Mouse (Mus musculus) lung, embryonic 14.5 days (tissue): ENCODE results near the gene Katnb1. TPM values are rescaled to one million over a fixed set of nuclear protein-coding genes. Genes with fewer than 3 reads are reported as not detected.
A peak's percentile ranks its signal among the peaks of the same experiment; 100 is the strongest.

Source experiments
- ATAC-seq: fragments of 200-750 bp; cut with Nextera tagmentation; 2 replicates; pipeline ENCODE4 v1.8.0; 2017; ENCODE audit warnings: mild to moderate bottlenecking, moderate TSS enrichment, moderate library complexity; ENCODE audit not compliant: insufficient read depth
- DNase-seq: peaks from one replicate; pipeline ENCODE4 v3.0.0-alpha.2; 2015
- H3K27ac ChIP-seq: fragments of 300-500 bp; sonication (generic); 2 replicates; pipeline ENCODE4 v1.5.1; 2014; ENCODE audit warnings: low read depth, mild to moderate bottlenecking, moderate library complexity
- H3K27me3 ChIP-seq: fragments of 300-500 bp; sonication (generic); 2 replicates; pipeline ENCODE4 v1.6.1; 2014; ENCODE audit warnings: low read length, control low read depth; ENCODE audit not compliant: insufficient read depth
- H3K36me3 ChIP-seq: fragments of 300-500 bp; sonication (generic); 2 replicates; pipeline ENCODE4 v1.6.1; 2014; ENCODE audit warnings: control low read depth; ENCODE audit not compliant: insufficient read depth
- H3K4me1 ChIP-seq: fragments of 300-500 bp; sonication (generic); 2 replicates; pipeline ENCODE4 v1.6.1; 2014; ENCODE audit warnings: antibody characterized with exemption, control low read depth; ENCODE audit not compliant: insufficient read depth
- H3K4me2 ChIP-seq: fragments of 300-500 bp; sonication (generic); 2 replicates; pipeline ENCODE4 v1.6.1; 2014; ENCODE audit warnings: mild to moderate bottlenecking
- H3K4me3 ChIP-seq: fragments of 300-500 bp; sonication (generic); 2 replicates; pipeline ENCODE4 v1.5.1; 2014; ENCODE audit warnings: low read depth, low read length
- H3K9ac ChIP-seq: fragments of 300-500 bp; sonication (generic); 2 replicates; pipeline ENCODE4 v1.6.1; 2014
- H3K9me3 ChIP-seq: fragments of 300-500 bp; sonication (generic); 2 replicates; pipeline ENCODE4 v1.6.1; 2016; ENCODE audit warnings: low read depth, low read length, control low read depth
- CTCF ChIP-seq: IDR thresholded peaks from 2 replicates; pipeline ENCODE4 v1.5.1; 2016; ENCODE audit warnings: antibody characterized with exemption, low read depth
- WGBS: fragments of 180-500 bp; shearing (Covaris S2); extraction: QIAGEN DNeasy Blood & Tissue Kit; methylation state at CpG from one replicate; pipeline ENCODE4 v1.1.7; 2014; 5-methylcytosine and 5-hydroxymethylcytosine counted together
- polyA plus RNA-seq: library from polyadenylated mRNA; unstranded; fragments of >200 nt; fragmentation: Nextera tagmentation; extraction: Ambion mirVana; gene quantifications from 2 replicates; pipeline ENCODE4 v1.2.1, GENCODE M21; 2014

The Katnb1 gene
- polyA plus RNA-seq, 1 experiment from 2014 or later: 23.1 TPM

DNA sequence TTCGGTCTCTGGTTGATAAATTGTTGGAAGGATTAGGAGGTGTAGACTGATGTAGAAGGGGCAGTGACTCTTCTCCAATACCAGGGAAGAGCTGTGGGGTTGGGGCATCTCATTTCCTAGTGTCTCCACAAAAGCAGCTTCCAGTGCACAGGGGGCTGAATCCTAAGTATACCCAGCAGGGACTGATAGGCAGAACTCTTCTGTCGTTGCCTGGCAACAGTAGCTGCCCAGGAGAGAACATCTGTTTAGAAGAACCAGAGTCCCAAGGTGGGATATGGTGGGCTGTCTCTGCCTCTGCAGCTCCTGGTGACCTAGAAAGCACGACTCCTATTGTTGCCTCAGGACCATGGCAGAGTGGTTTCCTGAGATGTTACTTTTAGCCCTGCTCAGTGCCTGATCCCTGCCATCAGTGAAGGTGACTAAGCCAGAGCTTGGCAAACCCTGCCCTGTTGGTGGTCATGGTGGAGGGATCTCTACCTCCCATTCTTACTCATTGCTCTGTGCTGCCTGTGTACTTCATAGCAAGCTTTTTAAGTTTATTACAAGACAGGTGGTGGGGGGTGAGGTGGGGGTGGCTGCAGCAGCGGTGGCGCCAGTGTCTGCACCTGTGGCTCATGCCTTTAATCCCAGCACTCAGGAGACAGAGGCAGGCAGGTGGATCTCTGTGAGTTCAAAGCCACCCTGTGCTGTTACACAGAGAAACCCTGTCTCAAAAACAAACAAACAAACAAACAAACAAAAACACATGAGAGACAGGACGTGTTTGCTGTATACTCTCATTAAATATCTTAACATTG is 32.9 kb upstream of the Katnb1 start:
- Histone ChIP-seq H3K36me3 (no peaks in the 10 kb centered on the region), H3K4me3 (no peak overlapping the region), H3K27me3 (no peaks in the 10 kb centered on the region), H3K27ac (no peak overlapping the region), H3K4me2 (no peak overlapping the region), H3K4me1 (no peaks in the 10 kb centered on the region), H3K9ac (no peak overlapping the region), H3K9me3 (no peaks in the 10 kb centered on the region)
- no peak for ATAC-seq
- DNase-seq: no peak
- TF ChIP-seq CTCF: no peak
- 60% methylated on average over 6 of the region's 6 CpGs for WGBS

DNA sequence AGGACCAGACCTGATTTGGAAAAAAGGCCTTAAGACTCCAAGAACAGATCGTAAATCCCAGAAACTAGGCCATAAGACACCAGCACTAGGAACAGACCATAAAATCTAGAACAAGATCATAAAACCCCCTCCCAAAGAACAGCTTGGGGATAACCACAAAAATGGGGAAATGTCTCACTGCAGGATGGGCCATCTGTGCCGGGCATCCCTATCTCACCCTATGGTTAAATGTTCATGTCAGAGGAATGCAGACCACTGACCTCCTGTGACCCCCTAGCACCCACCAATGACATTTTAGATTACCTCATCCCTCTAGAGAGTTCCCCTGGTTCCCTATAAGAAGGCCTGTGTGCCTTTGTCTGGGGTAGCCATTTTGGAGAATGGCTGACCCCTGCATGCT is 31.4 kb upstream of the Katnb1 start:
- H3K4me3 ChIP-seq: no peak overlapping the region
- no peak for ATAC-seq
- H3K4me1 ChIP-seq: no peaks in the 10 kb centered on the region
- no peaks in the 10 kb centered on the region for H3K9me3 ChIP-seq
- TF ChIP-seq CTCF: no peak
- 67% methylated on average over 2 of the region's 2 CpGs for WGBS
- H3K27ac ChIP-seq: no peak overlapping the region
- no peak overlapping the region for H3K9ac ChIP-seq
- DNase-seq: no peak
- no peak overlapping the region for H3K4me2 ChIP-seq
- no peaks in the 10 kb centered on the region for H3K27me3 ChIP-seq
- no peaks in the 10 kb centered on the region for H3K36me3 ChIP-seq

DNA sequence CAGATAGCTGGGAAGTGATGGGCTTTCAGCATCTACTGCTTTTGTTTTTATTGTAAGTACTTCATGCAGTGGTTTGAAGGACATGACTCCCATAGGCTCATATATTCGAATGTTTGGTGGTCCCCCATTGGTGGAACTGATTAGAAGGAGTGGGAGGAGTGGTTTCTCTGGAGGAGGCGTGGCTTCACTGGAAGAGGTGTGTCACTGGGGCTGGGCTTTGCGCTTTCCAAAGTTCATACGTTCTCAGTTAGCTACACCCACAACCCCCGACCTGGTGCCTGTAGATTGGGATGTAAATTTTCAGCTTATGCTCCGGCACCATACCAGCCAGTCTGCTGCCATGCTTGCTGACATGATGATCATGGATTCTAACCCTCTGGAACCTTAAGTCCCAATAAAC is 26.5 kb upstream of the Katnb1 start:
- Histone ChIP-seq H3K36me3 (no peaks in the 10 kb centered on the region), H3K9me3 (no peaks in the 10 kb centered on the region), H3K4me1 (no peaks in the 10 kb centered on the region), H3K27me3 (no peaks in the 10 kb centered on the region), H3K9ac (no peak overlapping the region), H3K27ac (no peak overlapping the region), H3K4me3 (no peak overlapping the region), H3K4me2 (no peak overlapping the region)
- no peak for TF ChIP-seq CTCF
- ATAC-seq (0 out of 2 replicates have a peak, but pooled peaks have one; percentile 24), DNase-seq (no peak)
- 46% methylated on average over 6 of the region's 6 CpGs for WGBS

DNA sequence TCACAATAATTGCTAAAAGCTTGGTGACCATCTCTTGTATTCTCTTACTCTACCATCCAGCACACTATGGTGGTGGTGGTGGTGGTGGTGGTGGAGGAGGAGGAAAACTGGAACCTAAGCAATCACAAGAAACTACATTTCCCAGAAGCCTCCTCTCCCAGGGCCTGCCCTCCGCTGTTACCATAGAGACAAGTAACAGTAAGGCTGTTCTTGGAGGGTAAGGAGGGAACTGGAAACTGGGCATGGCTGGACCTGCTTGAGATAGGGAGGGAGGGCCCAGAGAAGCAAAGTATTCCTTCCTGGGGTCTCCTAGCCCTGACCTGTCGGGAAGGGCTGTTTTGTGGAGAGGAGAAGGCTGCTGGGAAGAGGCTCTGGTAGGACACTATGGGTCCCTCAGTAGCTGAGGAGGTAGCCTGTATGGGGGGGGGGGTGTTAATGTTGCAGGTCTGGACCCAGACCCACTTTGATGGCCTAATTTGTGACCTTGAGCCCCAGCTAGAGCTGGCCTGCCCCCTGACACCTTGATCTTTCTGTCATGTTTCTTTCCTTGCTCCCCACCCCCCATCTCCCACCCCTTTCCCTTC is 26.0 kb upstream of the Katnb1 start, which contains the start of gene Drc7:
Gene Drc7, plus strand, starts transcription at position 177 of the 584 bp plus-strand sequence.
- 20% methylated on average over 2 of the region's 2 CpGs for WGBS
- no peak for TF ChIP-seq CTCF

DNA sequence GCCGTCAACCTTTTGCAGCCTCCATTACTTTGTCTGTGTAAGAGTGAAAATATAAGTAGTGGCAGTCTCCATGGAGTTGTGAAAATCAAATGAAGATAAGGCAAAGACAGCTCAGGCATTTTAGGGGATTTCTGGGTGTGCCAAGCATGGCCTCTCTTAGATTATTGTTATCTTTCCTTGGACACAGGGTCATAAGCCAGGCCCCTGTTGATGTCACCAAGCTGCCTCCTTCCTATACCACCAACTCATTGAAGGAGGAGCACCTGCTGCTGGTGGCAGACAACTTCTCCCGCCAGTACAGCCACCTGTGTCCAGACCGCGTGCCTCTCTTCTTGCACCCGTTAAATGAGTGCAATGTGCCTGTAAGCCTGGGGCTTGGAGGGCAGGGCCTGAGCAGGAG is 24.6 kb upstream of the Katnb1 start:
- DNase-seq (no peak), ATAC-seq (no peak)
- Histone ChIP-seq H3K9me3 (no peaks in the 10 kb centered on the region), H3K27ac (no peak overlapping the region), H3K4me1 (no peaks in the 10 kb centered on the region), H3K36me3 (no peaks in the 10 kb centered on the region), H3K4me3 (no peak overlapping the region), H3K4me2 (no peak overlapping the region), H3K9ac (no peak overlapping the region), H3K27me3 (no peaks in the 10 kb centered on the region)
- WGBS: 82% methylated on average over 5 of the region's 5 CpGs
- TF ChIP-seq CTCF: no peak

More for the DNA sequence above, 26.0 kb upstream of the Katnb1 start, which contains the start of gene Drc7:
- Histone ChIP-seq H3K4me1 (no peaks in the 10 kb centered on the region), H3K36me3 (no peaks in the 10 kb centered on the region), H3K27me3 (no peaks in the 10 kb centered on the region), H3K27ac (no peak within 1 kb of the TSS), H3K4me2 (no peak within 1 kb of the TSS), H3K9me3 (no peaks in the 10 kb centered on the region), H3K4me3 (no peak within 1 kb of the TSS), H3K9ac (no peak within 1 kb of the TSS)
- ATAC-seq: peak; percentile 82; the same call in 1 of the 2 replicates
- DNase-seq: peak; percentile 41

DNA sequence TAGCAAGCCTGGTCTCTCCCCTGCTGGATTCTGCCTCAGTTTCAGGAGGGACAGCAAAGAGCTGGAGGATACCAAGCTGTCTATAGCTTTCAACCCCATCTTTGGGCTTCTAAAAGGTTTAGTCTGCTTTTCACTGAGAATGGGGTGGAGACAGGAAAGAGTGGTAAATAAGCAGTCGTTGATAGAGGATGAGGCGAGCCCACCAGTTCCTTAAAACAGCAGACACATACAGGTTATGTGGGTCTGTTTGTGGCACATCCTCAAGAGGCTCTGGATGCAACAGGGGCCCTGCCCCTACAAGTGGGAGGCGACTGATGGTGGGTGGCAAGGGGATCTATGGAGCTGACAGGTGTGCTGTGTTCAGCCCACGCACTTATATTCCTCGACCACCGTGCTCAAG is 22.3 kb upstream of the Katnb1 start:
- no peaks in the 10 kb centered on the region for H3K9me3 ChIP-seq
- H3K36me3 ChIP-seq: no peaks in the 10 kb centered on the region
- no peak for DNase-seq
- 67% methylated on average over 6 of the region's 6 CpGs for WGBS
- TF ChIP-seq CTCF: no peak
- H3K27ac ChIP-seq: no peak overlapping the region
- no peak for ATAC-seq
- H3K9ac ChIP-seq: no peak overlapping the region
- no peak overlapping the region for H3K4me2 ChIP-seq
- H3K4me3 ChIP-seq: no peak overlapping the region
- H3K4me1 ChIP-seq: no peaks in the 10 kb centered on the region
- no peaks in the 10 kb centered on the region for H3K27me3 ChIP-seq

DNA sequence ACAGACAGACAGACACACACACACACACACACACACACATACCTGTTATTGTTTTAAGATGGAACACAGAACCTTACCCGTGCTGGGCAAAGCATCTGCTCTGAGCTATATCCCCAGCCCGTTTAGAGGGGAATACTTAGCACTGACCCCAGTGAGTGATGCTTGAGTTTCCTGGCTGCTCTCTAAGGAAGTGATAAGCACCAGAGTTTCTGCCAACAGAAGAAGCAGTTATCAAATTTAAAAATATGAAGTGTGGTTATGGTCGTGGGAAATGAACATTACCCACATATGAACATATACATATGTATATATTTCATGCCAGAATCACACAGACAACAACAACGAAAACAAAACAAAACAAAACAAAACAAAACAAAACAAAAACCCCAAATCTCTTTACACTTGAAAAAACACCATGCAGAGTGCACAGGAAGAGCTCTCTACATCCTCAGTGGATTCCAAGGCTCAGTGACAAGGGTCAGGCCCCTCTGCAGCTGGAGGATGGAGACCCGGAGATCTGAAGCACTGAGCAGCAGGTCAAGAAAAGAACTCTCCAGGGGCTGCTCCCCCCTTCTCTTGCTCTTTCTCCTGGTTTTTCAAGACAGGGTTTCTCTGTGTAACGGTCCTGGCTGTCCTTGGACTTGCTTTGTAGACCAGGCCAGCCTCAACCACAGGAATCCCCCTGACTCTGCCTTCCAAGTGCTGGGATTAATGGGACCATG is 21.0 kb upstream of the Katnb1 start:
- ATAC-seq (peak; percentile 31; the same call in 1 of the 2 replicates), DNase-seq (peak; percentile 28)
- H3K9ac ChIP-seq: no peak overlapping the region
- no peaks in the 10 kb centered on the region for H3K36me3 ChIP-seq
- no peak overlapping the region for H3K27ac ChIP-seq
- no peaks in the 10 kb centered on the region for H3K9me3 ChIP-seq
- whole genome bisulfite sequencing: 34% methylated on average over 6 of the region's 6 CpGs
- no peak overlapping the region for H3K4me2 ChIP-seq
- TF ChIP-seq CTCF: no peak
- no peaks in the 10 kb centered on the region for H3K4me1 ChIP-seq
- no peak overlapping the region for H3K4me3 ChIP-seq
- no peaks in the 10 kb centered on the region for H3K27me3 ChIP-seq
